Mouse (Mus musculus) limb, embryonic 12.5 days (tissue): ENCODE measurements around the gene Gm20388. TPM values are rescaled to one million over a fixed set of nuclear protein-coding genes. Genes with fewer than 3 reads are reported as not detected.

Experiments used
- ATAC-seq: fragments of 200-750 bp; cut with Nextera tagmentation; 2 replicates; pipeline ENCODE4 v1.8.0; 2017; ENCODE audit warnings: low read depth, moderate TSS enrichment; ENCODE audit not compliant: insufficient number of reproducible peaks, insufficient read depth, low FRiP score, low TSS enrichment
- H3K27ac ChIP-seq: fragments of 300-500 bp; sonication (generic); 2 replicates; pipeline ENCODE4 v1.5.1; 2016; ENCODE audit warnings: mild to moderate bottlenecking, moderate library complexity
- H3K27me3 ChIP-seq: fragments of 300-500 bp; sonication (generic); 2 replicates; pipeline ENCODE4 v1.6.1; 2016; ENCODE audit warnings: mild to moderate bottlenecking, moderate library complexity
- H3K36me3 ChIP-seq: fragments of 300-500 bp; sonication (generic); 2 replicates; pipeline ENCODE4 v1.6.1; 2016; ENCODE audit warnings: mild to moderate bottlenecking, moderate library complexity
- H3K4me1 ChIP-seq: fragments of 300-500 bp; sonication (generic); replicated peaks from 2 replicates; pipeline ENCODE4 v1.6.1; 2016
- H3K4me2 ChIP-seq: fragments of 300-500 bp; sonication (generic); 2 replicates; pipeline ENCODE4 v1.6.1; 2016; ENCODE audit warnings: mild to moderate bottlenecking, moderate library complexity
- H3K4me3 ChIP-seq: fragments of 300-500 bp; sonication (generic); replicated peaks from 2 replicates; pipeline ENCODE4 v1.5.1; 2016; ENCODE audit warnings: mild to moderate bottlenecking
- H3K9ac ChIP-seq: fragments of 300-500 bp; sonication (generic); replicated peaks from 2 replicates; pipeline ENCODE4 v1.6.1; 2016; ENCODE audit warnings: mild to moderate bottlenecking, moderate library complexity
- H3K9me3 ChIP-seq: fragments of 300-500 bp; sonication (generic); 2 replicates; pipeline ENCODE4 v1.6.1; 2016; ENCODE audit warnings: mild to moderate bottlenecking, moderate library complexity
- WGBS: fragments of 180-500 bp; shearing (Covaris S2); methylation state at CpG from one replicate; pipeline ENCODE4 v1.1.7; 2016; 5-methylcytosine and 5-hydroxymethylcytosine counted together
- polyA plus RNA-seq: library from polyadenylated mRNA; unstranded; fragments of >200 nt; fragmentation: Nextera tagmentation; extraction: Ambion mirVana; gene quantifications from 2 replicates; pipeline ENCODE4 v1.2.1, GENCODE M21; 2016

Gm20388 gene
- polyA plus RNA-seq, 1 experiment from 2014 or later, result not detected

GRCm38 (mm10) chr8:123874324-123874723 is 3963.7 kb downstream of the Gm20388 start:
- Histone ChIP-seq H3K9ac (no peak overlapping the region), H3K4me3 (no peak overlapping the region)
- no peak for ATAC-seq

GRCm38 (mm10) chr8:123877865-123878264 is 3967.2 kb downstream of the Gm20388 start:
- H3K4me2 ChIP-seq, result no peak overlapping the region
- 70% methylated on average over 2 of the region's 2 CpGs for WGBS
- H3K27ac ChIP-seq, result no peak overlapping the region
- H3K36me3 ChIP-seq, result no peaks in the 10 kb centered on the region
- no peaks in the 10 kb centered on the region for H3K27me3 ChIP-seq
- H3K9ac ChIP-seq, result no peak overlapping the region
- no peak overlapping the region for H3K4me3 ChIP-seq
- no peak for ATAC-seq
- H3K9me3 ChIP-seq, result no peaks in the 10 kb centered on the region
- H3K4me1 ChIP-seq, result no peaks in the 10 kb centered on the region

More at GRCm38 (mm10) chr8:123874324-123874723, 3963.7 kb downstream of the Gm20388 start:
- Histone ChIP-seq H3K4me2 (no peak overlapping the region), H3K36me3 (no peaks in the 10 kb centered on the region), H3K9me3 (no peaks in the 10 kb centered on the region), H3K4me1 (no peaks in the 10 kb centered on the region), H3K27me3 (no peaks in the 10 kb centered on the region), H3K27ac (no peak overlapping the region)
- WGBS, result 86% methylated on average over 11 of the region's 11 CpGs

GRCm38 (mm10) chr8:123880271-123880670 is 3969.6 kb downstream of the Gm20388 start:
- Histone ChIP-seq H3K27ac (no peak overlapping the region), H3K4me3 (no peak overlapping the region), H3K4me2 (no peak overlapping the region), H3K4me1 (0 out of 2 replicates have a peak, but pooled peaks cover 9% of the 10 kb centered on the region), H3K9ac (no peak overlapping the region), H3K27me3 (peaks cover 23% of the 10 kb centered on the region), H3K9me3 (no peaks in the 10 kb centered on the region), H3K36me3 (no peaks in the 10 kb centered on the region)
- no peak for ATAC-seq
- WGBS, result 62% methylated on average over 10 of the region's 10 CpGs

GRCm38 (mm10) chr8:123880821-123881350 is 3970.2 kb downstream of the Gm20388 start:
- Histone ChIP-seq H3K27me3 (peaks cover 28% of the 10 kb centered on the region), H3K4me1 (0 out of 2 replicates have a peak, but pooled peaks cover 11% of the 10 kb centered on the region), H3K27ac (no peak overlapping the region), H3K4me3 (no peak overlapping the region), H3K9me3 (no peaks in the 10 kb centered on the region), H3K36me3 (no peaks in the 10 kb centered on the region), H3K4me2 (no peak overlapping the region), H3K9ac (no peak overlapping the region)
- ATAC-seq, result no peak
- 47% methylated on average over 4 of the region's 4 CpGs for WGBS

- H3K36me3 ChIP-seq, result no peaks in the 10 kb centered on the region
- H3K27me3 ChIP-seq, result peaks cover 38% of the 10 kb centered on the region
- no peaks in the 10 kb centered on the region for H3K9me3 ChIP-seq
- no peak overlapping the region for H3K27ac ChIP-seq
- H3K9ac ChIP-seq, result no peak overlapping the region
- H3K4me3 ChIP-seq, result no peak overlapping the region
- H3K4me2 ChIP-seq, result no peak overlapping the region
- 79% methylated on average over 2 of the region's 2 CpGs for WGBS
- ATAC-seq, result no peak
- H3K4me1 ChIP-seq, result 0 out of 2 replicates have a peak, but pooled peaks cover 11% of the 10 kb centered on the region
Measured at GRCm38 (mm10) chr8:123882412-123882811, 3971.8 kb downstream of the Gm20388 start.

GRCm38 (mm10) chr8:123883094-123883493 is 3972.5 kb downstream of the Gm20388 start:
- no peak overlapping the region for H3K27ac ChIP-seq
- WGBS, result 77% methylated on average over 4 of the region's 4 CpGs
- H3K4me2 ChIP-seq, result no peak overlapping the region
- H3K9ac ChIP-seq, result no peak overlapping the region
- no peaks in the 10 kb centered on the region for H3K36me3 ChIP-seq
- no peak overlapping the region for H3K4me3 ChIP-seq
- no peaks in the 10 kb centered on the region for H3K9me3 ChIP-seq
- ATAC-seq, result no peak
- 0 out of 2 replicates have a peak, but pooled peaks cover 11% of the 10 kb centered on the region for H3K4me1 ChIP-seq
- peaks cover 38% of the 10 kb centered on the region for H3K27me3 ChIP-seq

GRCm38 (mm10) chr8:123884721-123885565 is 3974.3 kb downstream of the Gm20388 start:
- H3K27ac ChIP-seq, result no peak overlapping the region
- no peaks in the 10 kb centered on the region for H3K36me3 ChIP-seq
- no peak for ATAC-seq
- no peak overlapping the region for H3K9ac ChIP-seq
- no peaks in the 10 kb centered on the region for H3K9me3 ChIP-seq
- WGBS, result 3% methylated on average over 13 of the region's 14 CpGs
- no peak overlapping the region for H3K4me3 ChIP-seq
- H3K4me2 ChIP-seq, result peak overlapping the region; percentile 19
- peaks cover 38% of the 10 kb centered on the region for H3K27me3 ChIP-seq
- H3K4me1 ChIP-seq, result 0 out of 2 replicates have a peak, but pooled peaks cover 11% of the 10 kb centered on the region

GRCm38 (mm10) chr8:123887163-123887562 is 3976.5 kb downstream of the Gm20388 start:
- peaks cover 60% of the 10 kb centered on the region for H3K27me3 ChIP-seq
- H3K36me3 ChIP-seq, result no peaks in the 10 kb centered on the region
- H3K4me3 ChIP-seq, result no peak overlapping the region
- WGBS, result 87% methylated on average over 4 of the region's 4 CpGs
- H3K9me3 ChIP-seq, result no peaks in the 10 kb centered on the region
- no peak overlapping the region for H3K4me2 ChIP-seq
- no peak overlapping the region for H3K27ac ChIP-seq
- H3K9ac ChIP-seq, result no peak overlapping the region
- ATAC-seq, result no peak
- H3K4me1 ChIP-seq, result peaks cover 18% of the 10 kb centered on the region

- Histone ChIP-seq H3K4me2 (no peak overlapping the region), H3K27ac (no peak overlapping the region), H3K9ac (no peak overlapping the region), H3K4me3 (no peak overlapping the region), H3K27me3 (peaks cover 68% of the 10 kb centered on the region), H3K36me3 (no peaks in the 10 kb centered on the region), H3K4me1 (peaks cover 26% of the 10 kb centered on the region), H3K9me3 (no peaks in the 10 kb centered on the region)
- 83% methylated on average over 2 of the region's 2 CpGs for WGBS
- ATAC-seq, result no peak
Measured at GRCm38 (mm10) chr8:123887956-123888355, 3977.3 kb downstream of the Gm20388 start.

- no peaks in the 10 kb centered on the region for H3K36me3 ChIP-seq
- H3K4me2 ChIP-seq, result no peak overlapping the region
- 73% methylated on average over 4 of the region's 4 CpGs for WGBS
- H3K9ac ChIP-seq, result no peak overlapping the region
- ATAC-seq, result no peak
- no peaks in the 10 kb centered on the region for H3K9me3 ChIP-seq
- peaks cover 69% of the 10 kb centered on the region for H3K27me3 ChIP-seq
- H3K4me1 ChIP-seq, result peaks cover 21% of the 10 kb centered on the region
- H3K27ac ChIP-seq, result no peak overlapping the region
- no peak overlapping the region for H3K4me3 ChIP-seq
Measured at GRCm38 (mm10) chr8:123889797-123890196, 3979.2 kb downstream of the Gm20388 start.

GRCm38 (mm10) chr8:123891271-123891670 is 3980.6 kb downstream of the Gm20388 start:
- no peaks in the 10 kb centered on the region for H3K9me3 ChIP-seq
- peaks cover 69% of the 10 kb centered on the region for H3K27me3 ChIP-seq
- no peaks in the 10 kb centered on the region for H3K36me3 ChIP-seq
- WGBS, result 0% methylated on average over 11 of the region's 11 CpGs
- no peak for ATAC-seq
- no peak overlapping the region for H3K27ac ChIP-seq
- H3K9ac ChIP-seq, result no peak overlapping the region
- peaks cover 15% of the 10 kb centered on the region for H3K4me1 ChIP-seq
- peak overlapping the region; percentile 24 for H3K4me3 ChIP-seq
- H3K4me2 ChIP-seq, result peak overlapping the region; percentile 53
